Mouse (Mus musculus): ENCODE results near the gene Spn. TPM values are rescaled to one million over a fixed set of nuclear protein-coding genes. Genes with fewer than 3 reads are reported as not detected.

Spn gene
- polyA plus RNA-seq, 1 experiment = 54.6 TPM

DNA sequence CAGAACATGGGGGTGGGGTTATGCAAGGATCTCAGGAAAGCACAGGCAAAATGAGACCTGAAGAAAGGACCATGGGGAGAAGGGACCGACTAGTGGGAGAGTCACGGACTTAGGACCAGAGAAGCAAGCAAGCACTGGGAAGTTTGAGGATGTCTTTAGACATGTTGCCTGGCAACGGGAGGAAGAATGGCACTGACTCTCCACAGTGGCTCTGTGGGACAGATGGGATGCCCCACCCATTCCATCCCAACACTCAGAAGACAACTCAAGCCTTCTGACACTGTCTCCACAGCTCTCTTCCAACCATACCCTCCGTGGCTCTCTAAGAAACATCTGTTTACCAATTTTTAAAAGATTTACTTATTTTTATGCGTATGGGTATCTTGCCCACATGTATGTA lies 4.5 kb downstream of the Spn start:
- DNase-seq (ENCODE audit: low read depth in 1 of 2, low spot score in 2 of 2) = no peak
- no peak overlapping the region for H3K27ac ChIP-seq (ENCODE audit: insufficient read depth, low read length)
- WGBS = 78% methylated on average over 5 of the region's 5 CpGs
- TF ChIP-seq POLR2A (IDR thresholded peaks at IDR 0.05; ENCODE audit: low read depth, low read length) = no peak
- TF ChIP-seq CTCF (IDR thresholded peaks at IDR 0.05; ENCODE audit: extremely low read depth, insufficient read depth, insufficient read length, insufficient replicate concordance) = no peak
- peaks cover 38% of the 10 kb centered on the region for H3K4me1 ChIP-seq (ENCODE audit: control insufficient read depth, insufficient read depth, insufficient read length)
- H3K4me3 ChIP-seq (ENCODE audit: extremely low read depth, insufficient read depth, insufficient read length) = no peak overlapping the region
- no peaks in the 10 kb centered on the region for H3K27me3 ChIP-seq (ENCODE audit: control insufficient read depth, insufficient read depth, low read length)
- H3K36me3 ChIP-seq (ENCODE audit: control insufficient read depth, insufficient read depth, low read length) = no peaks in the 10 kb centered on the region

DNA sequence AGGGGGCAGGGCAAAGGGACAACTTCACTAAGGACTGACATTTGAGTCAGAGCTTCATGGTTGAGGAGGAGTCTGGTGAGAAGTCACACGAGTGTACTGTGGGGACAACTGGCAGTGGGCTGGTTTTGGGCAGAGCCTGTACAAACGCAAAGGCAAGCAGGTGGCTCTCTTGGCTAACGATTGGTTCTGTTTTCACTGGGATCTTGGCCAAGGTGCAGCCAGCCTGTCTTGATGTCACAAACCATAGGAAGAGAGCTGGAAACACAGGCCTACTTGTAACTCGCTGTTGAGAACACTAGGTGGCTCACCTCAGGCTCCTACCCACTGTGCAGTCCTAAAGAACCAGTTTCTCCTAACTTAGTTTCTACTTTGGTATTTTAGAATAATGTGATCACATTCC lies 8.0 kb downstream of the Spn start:
- Histone ChIP-seq H3K27ac (ENCODE audit: insufficient read depth, low read length) (0 out of 2 replicates have a peak overlapping the region, but pooled peaks have one; percentile 22), H3K4me3 (ENCODE audit: extremely low read depth, insufficient read depth, insufficient read length) (no peak overlapping the region), H3K4me1 (ENCODE audit: control insufficient read depth, insufficient read depth, insufficient read length) (peaks cover 8% of the 10 kb centered on the region), H3K36me3 (ENCODE audit: control insufficient read depth, insufficient read depth, low read length) (no peaks in the 10 kb centered on the region), H3K27me3 (ENCODE audit: control insufficient read depth, insufficient read depth, low read length) (no peaks in the 10 kb centered on the region)
- TF ChIP-seq CTCF (IDR thresholded peaks at IDR 0.05; ENCODE audit: extremely low read depth, insufficient read depth, insufficient read length, insufficient replicate concordance) = peak; percentile 43; the same call in 1 of the 2 replicates
- no peak for TF ChIP-seq POLR2A (IDR thresholded peaks at IDR 0.05; ENCODE audit: low read depth, low read length)
- peak in 1 of 2 experiments; percentile 40 for DNase-seq (ENCODE audit: low read depth in 1 of 2, low spot score in 2 of 2)
- 14% methylated on average over 4 of the region's 4 CpGs for WGBS

DNA sequence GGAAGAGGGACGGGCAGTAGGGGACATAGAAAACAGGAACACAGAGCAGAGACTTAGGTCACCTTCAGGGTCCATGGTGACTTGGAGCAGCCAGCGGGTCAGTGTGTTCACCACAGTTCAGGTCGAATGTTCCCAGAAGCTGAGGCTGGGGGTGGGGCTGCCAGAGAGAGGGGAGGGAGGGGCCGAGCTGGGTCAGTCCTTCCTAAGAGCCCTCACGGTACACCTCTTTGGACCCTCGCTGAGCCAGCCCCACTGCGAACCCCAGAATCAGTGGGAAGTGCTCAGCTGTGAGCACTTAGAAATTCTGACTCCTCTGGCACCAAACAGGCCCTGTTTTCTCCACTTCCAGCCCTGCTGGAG lies 15.7 kb downstream of the Spn start, which contains the start of gene Qprt:
TSS of gene Qprt (minus strand) at position 316 of the 360 bp plus-strand sequence.
- Histone ChIP-seq H3K4me1 (ENCODE audit: control insufficient read depth, insufficient read depth, insufficient read length) (no peaks in the 10 kb centered on the region), H3K27ac (ENCODE audit: insufficient read depth, low read length) (no peak within 1 kb of the TSS), H3K4me3 (ENCODE audit: extremely low read depth, insufficient read depth, insufficient read length) (no peak within 1 kb of the TSS), H3K36me3 (ENCODE audit: control insufficient read depth, insufficient read depth, low read length) (no peaks in the 10 kb centered on the region), H3K27me3 (ENCODE audit: control insufficient read depth, insufficient read depth, low read length) (no peaks in the 10 kb centered on the region)
- 75% methylated on average over 7 of the region's 7 CpGs for WGBS
- DNase-seq (ENCODE audit: low read depth in 1 of 2, low spot score in 2 of 2) = no peak
- TF ChIP-seq POLR2A (IDR thresholded peaks at IDR 0.05; ENCODE audit: low read depth, low read length) = no peak
- TF ChIP-seq CTCF (IDR thresholded peaks at IDR 0.05; ENCODE audit: extremely low read depth, insufficient read depth, insufficient read length, insufficient replicate concordance) = no peak

DNA sequence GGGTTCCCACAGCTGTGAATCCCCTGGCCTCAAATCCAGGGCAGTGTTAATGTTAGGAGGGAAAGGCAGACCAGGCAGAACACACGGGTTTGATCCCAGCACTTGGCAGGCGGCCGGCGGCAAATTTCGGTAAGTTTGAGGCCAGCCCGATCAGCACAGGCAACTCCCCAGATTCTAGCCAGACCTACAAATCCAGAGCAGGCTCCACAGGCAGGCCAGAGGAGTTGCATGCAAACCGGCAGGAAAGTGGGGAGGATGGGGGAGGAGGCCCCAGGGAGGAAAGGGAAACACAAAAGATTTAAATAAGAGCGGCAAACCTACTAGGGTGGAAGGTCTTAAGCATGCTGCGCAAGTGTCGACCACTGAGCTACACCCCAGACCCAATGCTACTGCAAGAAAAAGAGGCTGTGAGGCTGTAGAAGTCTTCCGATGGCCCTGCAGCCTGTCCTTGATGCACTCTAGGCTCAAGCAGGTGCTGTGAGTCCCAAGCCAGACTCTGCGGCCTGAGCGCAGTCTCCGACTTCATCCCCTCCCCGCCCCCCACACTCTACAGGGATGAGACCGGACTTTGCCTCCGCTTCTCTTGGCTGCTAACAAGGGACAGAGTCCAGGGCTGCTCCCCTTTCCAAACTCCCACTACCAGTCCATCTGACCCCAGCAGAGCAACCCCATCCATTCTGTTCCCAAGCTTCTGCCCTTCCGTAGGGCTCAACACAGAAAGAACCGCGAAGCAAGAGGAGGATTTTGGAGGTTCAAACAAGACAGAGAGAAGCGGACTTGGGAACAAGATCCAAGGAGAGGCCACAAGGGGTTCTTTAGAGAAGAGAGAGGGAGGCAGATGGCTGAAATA lies 16.3 kb downstream of the Spn start:
- H3K4me3 ChIP-seq (ENCODE audit: extremely low read depth, insufficient read depth, insufficient read length) = no peak overlapping the region
- H3K4me1 ChIP-seq (ENCODE audit: control insufficient read depth, insufficient read depth, insufficient read length) = no peaks in the 10 kb centered on the region
- H3K27me3 ChIP-seq (ENCODE audit: control insufficient read depth, insufficient read depth, low read length) = no peaks in the 10 kb centered on the region
- no peak overlapping the region for H3K27ac ChIP-seq (ENCODE audit: insufficient read depth, low read length)
- TF ChIP-seq POLR2A (IDR thresholded peaks at IDR 0.05; ENCODE audit: low read depth, low read length) = no peak
- no peak for TF ChIP-seq CTCF (IDR thresholded peaks at IDR 0.05; ENCODE audit: extremely low read depth, insufficient read depth, insufficient read length, insufficient replicate concordance)
- no peaks in the 10 kb centered on the region for H3K36me3 ChIP-seq (ENCODE audit: control insufficient read depth, insufficient read depth, low read length)
- 83% methylated on average over 21 of the region's 21 CpGs for WGBS
- DNase-seq (ENCODE audit: low read depth in 1 of 2, low spot score in 2 of 2) = no peak

DNA sequence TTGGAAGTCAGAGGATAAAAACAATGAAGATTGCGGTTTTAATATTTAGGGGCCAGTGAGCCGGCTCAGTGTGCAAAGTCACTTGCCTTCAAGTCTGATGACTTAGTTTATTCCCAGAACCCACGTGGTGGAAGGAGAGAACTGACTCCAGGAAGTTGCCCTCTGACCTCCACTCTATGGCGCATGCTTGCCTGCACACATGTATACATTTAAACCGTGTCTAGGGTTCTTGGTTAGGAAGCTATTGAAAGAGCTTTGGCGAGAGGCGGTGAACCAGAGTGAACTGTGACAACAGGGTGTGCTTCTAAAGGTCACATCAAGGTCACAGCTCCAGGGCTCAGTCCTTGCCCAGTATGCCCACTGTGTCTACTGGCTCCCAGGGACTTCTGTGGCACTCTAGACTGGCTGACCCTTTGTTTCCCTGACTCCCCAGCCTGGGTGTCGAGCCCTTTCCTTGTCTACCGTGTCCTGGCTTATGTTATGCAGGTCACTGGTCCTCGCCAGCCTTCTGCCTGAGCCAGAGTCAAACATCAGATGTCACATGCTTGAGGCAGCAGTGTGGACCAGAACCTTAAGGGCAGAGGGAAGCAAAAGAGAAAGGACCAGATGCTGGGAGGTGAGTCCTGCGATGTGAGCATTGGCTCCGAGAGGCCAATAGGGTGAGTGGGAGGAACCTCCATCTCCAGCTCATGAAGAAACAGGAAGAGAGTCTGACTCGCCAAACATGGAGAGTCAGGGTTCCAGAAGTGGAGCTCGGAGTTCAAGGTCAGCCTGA lies 18.8 kb downstream of the Spn start:
- no peaks in the 10 kb centered on the region for H3K27me3 ChIP-seq (ENCODE audit: control insufficient read depth, insufficient read depth, low read length)
- H3K27ac ChIP-seq (ENCODE audit: insufficient read depth, low read length) = peak overlapping the region; percentile 11
- no peak for TF ChIP-seq CTCF (IDR thresholded peaks at IDR 0.05; ENCODE audit: extremely low read depth, insufficient read depth, insufficient read length, insufficient replicate concordance)
- no peak for TF ChIP-seq POLR2A (IDR thresholded peaks at IDR 0.05; ENCODE audit: low read depth, low read length)
- H3K36me3 ChIP-seq (ENCODE audit: control insufficient read depth, insufficient read depth, low read length) = no peaks in the 10 kb centered on the region
- no peak for DNase-seq (ENCODE audit: low read depth in 1 of 2, low spot score in 2 of 2)
- H3K4me1 ChIP-seq (ENCODE audit: control insufficient read depth, insufficient read depth, insufficient read length) = peaks cover 5% of the 10 kb centered on the region; the same call in 1 of the 2 replicates
- WGBS = 68% methylated on average over 14 of the region's 14 CpGs
- H3K4me3 ChIP-seq (ENCODE audit: extremely low read depth, insufficient read depth, insufficient read length) = no peak overlapping the region

DNA sequence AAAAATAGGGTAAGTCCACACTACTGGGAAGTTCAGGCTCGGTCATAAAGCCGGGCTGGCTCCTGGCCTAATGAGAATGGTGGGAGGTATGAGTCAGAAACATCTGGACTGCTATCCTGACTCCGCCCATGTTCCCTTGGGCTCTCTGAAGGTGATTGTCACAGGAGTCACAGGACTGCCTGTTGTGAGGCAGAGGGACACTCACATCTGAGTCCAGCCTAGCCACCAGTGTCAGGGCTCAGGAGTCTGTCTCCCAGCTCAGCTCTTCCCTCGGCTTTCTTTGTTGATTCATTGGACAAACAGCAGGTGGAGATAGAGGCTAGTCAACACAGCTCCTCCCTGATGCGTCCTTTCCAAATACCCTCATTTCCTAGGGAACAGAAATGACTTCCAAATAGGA lies 19.7 kb downstream of the Spn start:
- H3K27me3 ChIP-seq (ENCODE audit: control insufficient read depth, insufficient read depth, low read length) = no peaks in the 10 kb centered on the region
- TF ChIP-seq CTCF (IDR thresholded peaks at IDR 0.05; ENCODE audit: extremely low read depth, insufficient read depth, insufficient read length, insufficient replicate concordance) (no peak), POLR2A (IDR thresholded peaks at IDR 0.05; ENCODE audit: low read depth, low read length) (no peak)
- 0 out of 2 replicates have a peak overlapping the region, but pooled peaks have one; percentile 28 for H3K27ac ChIP-seq (ENCODE audit: insufficient read depth, low read length)
- no peaks in the 10 kb centered on the region for H3K36me3 ChIP-seq (ENCODE audit: control insufficient read depth, insufficient read depth, low read length)
- peaks cover 13% of the 10 kb centered on the region; the same call in 1 of the 2 replicates for H3K4me1 ChIP-seq (ENCODE audit: control insufficient read depth, insufficient read depth, insufficient read length)
- WGBS = 72% methylated on average over 5 of the region's 5 CpGs
- no peak overlapping the region for H3K4me3 ChIP-seq (ENCODE audit: extremely low read depth, insufficient read depth, insufficient read length)
- DNase-seq (ENCODE audit: low read depth in 1 of 2, low spot score in 2 of 2) = no peak

Data from spleen, adult 2 months (tissue).